Mouse (Mus musculus) embryonic fibroblast, embryonic 13.5 days (primary cell): ENCODE measurements around the gene Dlgap4.

Experiments
- CTCF ChIP-seq: IDR thresholded peaks from 2 replicates; pipeline ENCODE4 v1.5.1; 2011; ENCODE audit warnings: mild to moderate bottlenecking, control low read depth, low read length, moderate library complexity, borderline replicate concordance; ENCODE audit not compliant: insufficient read depth
- POLR2A ChIP-seq: IDR thresholded peaks from 2 replicates; pipeline ENCODE4 v1.6.1; 2011; ENCODE audit warnings: low read depth, mild to moderate bottlenecking, control low read depth, low read length, moderate library complexity

DNA sequence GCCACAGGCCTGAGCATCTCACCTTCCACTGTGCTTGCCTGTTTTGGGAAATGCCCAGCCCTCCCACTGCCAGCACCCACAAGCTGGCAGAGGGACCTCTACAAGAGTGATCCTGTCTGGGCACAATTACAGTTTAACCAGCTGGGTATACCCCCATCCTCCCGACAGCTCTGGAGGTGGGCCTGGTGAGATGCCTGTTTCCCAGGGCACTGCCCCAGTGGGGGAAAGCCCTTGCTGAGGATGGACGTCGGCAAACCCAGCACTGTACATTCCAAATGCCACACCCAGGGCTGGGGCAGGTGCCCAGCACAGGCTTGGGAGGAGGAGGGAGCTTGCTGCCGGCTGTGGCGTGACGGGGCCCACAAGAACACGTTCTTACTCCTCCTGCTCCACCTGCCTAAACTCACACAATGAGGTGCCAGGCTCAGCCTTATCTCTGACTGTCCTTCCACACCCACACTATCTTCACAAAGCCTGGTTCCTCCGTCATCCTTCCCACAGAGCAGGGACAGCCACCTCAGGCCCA is 51.6 kb downstream of the Dlgap4 start:
- no peak for TF ChIP-seq CTCF
- TF ChIP-seq POLR2A = no peak
